Mouse (Mus musculus) urinary bladder, postnatal 25 days (tissue): Measurements from ENCODE around the gene Trpc4.

Experiments
- DNase-seq: peaks from one replicate; pipeline ENCODE4 v3.0.0; 2022; ENCODE audit warnings: low spot score

The Trpc4 gene

GRCm38 (mm10) chr3:54155639-54156315, at the start of gene Trpc4:
Trpc4 (plus strand) TSS chr3:54156035.
- DNase-seq, result no peak

GRCm38 (mm10) chr3:54111489-54111888, 44.3 kb upstream of the Trpc4 start:
- DNase-seq, result no peak

GRCm38 (mm10) chr3:54135376-54135775, 20.5 kb upstream of the Trpc4 start:
- no peak for DNase-seq

GRCm38 (mm10) chr3:54141376-54141775, 14.5 kb upstream of the Trpc4 start:
- DNase-seq, result no peak

- DNase-seq, result no peak
Measured at GRCm38 (mm10) chr3:54154844-54155638, 794 bp upstream of the Trpc4 start.

- DNase-seq, result no peak
Measured at GRCm38 (mm10) chr3:54156316-54157000, 623 bp downstream of the Trpc4 start.

- no peak for DNase-seq
Measured at GRCm38 (mm10) chr3:54170701-54171100, 14.9 kb downstream of the Trpc4 start.

- no peak for DNase-seq
Measured at GRCm38 (mm10) chr3:54177296-54177695, 21.5 kb downstream of the Trpc4 start.

GRCm38 (mm10) chr3:54190932-54191668, 35.3 kb downstream of the Trpc4 start:
- no peak for DNase-seq

- no peak for DNase-seq
Measured at GRCm38 (mm10) chr3:54201231-54201630, 45.4 kb downstream of the Trpc4 start.

- DNase-seq, result no peak
Measured at GRCm38 (mm10) chr3:54204386-54204785, 48.6 kb downstream of the Trpc4 start.

- DNase-seq, result no peak
Measured at GRCm38 (mm10) chr3:54210112-54210511, 54.3 kb downstream of the Trpc4 start.

GRCm38 (mm10) chr3:54211441-54211840, 55.6 kb downstream of the Trpc4 start:
- DNase-seq, result no peak

GRCm38 (mm10) chr3:54222549-54222948, 66.7 kb downstream of the Trpc4 start:
- no peak for DNase-seq

GRCm38 (mm10) chr3:54228463-54228862, 72.6 kb downstream of the Trpc4 start:
- no peak for DNase-seq

- peak; percentile 32 for DNase-seq
Measured at GRCm38 (mm10) chr3:54238891-54239290, 83.1 kb downstream of the Trpc4 start.

GRCm38 (mm10) chr3:54239426-54239825, 83.6 kb downstream of the Trpc4 start:
- DNase-seq, result no peak

GRCm38 (mm10) chr3:54243136-54243535, 87.3 kb downstream of the Trpc4 start:
- no peak for DNase-seq

GRCm38 (mm10) chr3:54244729-54245465, 89.1 kb downstream of the Trpc4 start:
- no peak for DNase-seq

- no peak for DNase-seq
Measured at GRCm38 (mm10) chr3:54246416-54246815, 90.6 kb downstream of the Trpc4 start.

- DNase-seq, result no peak
Measured at GRCm38 (mm10) chr3:54249311-54249710, 93.5 kb downstream of the Trpc4 start.
